Mouse (Mus musculus): Measurements from ENCODE around the gene Cadm1. TPM values are rescaled to one million over a fixed set of nuclear protein-coding genes. Genes with fewer than 3 reads are reported as not detected.

The Cadm1 gene
- polyA plus RNA-seq, 1 experiment from 2014 or later = 43.0 TPM

DNA sequence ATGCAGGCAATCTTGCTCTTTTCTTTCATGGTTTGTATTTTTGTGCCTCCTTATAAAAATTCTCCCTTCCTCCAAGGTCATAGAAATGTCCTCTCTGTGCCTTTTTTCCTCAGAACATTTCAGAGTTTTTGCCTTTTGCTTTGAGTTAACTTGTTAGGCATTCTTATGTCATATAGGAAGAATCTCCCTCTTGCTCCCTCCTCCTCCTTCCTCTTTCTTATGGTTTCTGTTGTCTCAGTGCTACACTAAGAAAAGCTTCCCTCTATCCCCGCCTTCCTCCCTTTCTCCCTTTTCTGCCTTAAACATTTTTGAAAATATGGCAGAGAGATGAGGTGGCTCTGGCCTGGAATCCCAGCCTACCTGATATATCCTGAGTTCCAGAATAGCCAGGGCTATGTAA is 98.6 kb downstream of the Cadm1 start:
- WGBS = 82% methylated on average over 1 of the region's 1 CpGs
- Histone ChIP-seq H3K27ac (ENCODE audit: low read length) (no peak overlapping the region), H3K4me3 (ENCODE audit: low read length) (no peak overlapping the region), H3K4me2 (ENCODE audit: low read depth, low read length) (no peak overlapping the region), H3K36me3 (ENCODE audit: control insufficient read depth, insufficient read depth, low read length) (no peaks in the 10 kb centered on the region), H3K4me1 (ENCODE audit: control insufficient read depth, insufficient read depth, low read length) (peaks cover 11% of the 10 kb centered on the region), H3K9ac (ENCODE audit: low read depth, low read length) (no peak overlapping the region), H3K9me3 (ENCODE audit: control insufficient read depth, low read length) (no peaks in the 10 kb centered on the region), H3K27me3 (replicated peaks; ENCODE audit: control insufficient read depth, insufficient read depth, low read length) (no peaks in the 10 kb centered on the region)
- ATAC-seq = no peak

- no peak overlapping the region for H3K4me3 ChIP-seq (ENCODE audit: low read length)
- H3K4me1 ChIP-seq (ENCODE audit: control insufficient read depth, insufficient read depth, low read length) = no peaks in the 10 kb centered on the region
- 54% methylated on average over 3 of the region's 3 CpGs for WGBS
- H3K27ac ChIP-seq (ENCODE audit: low read length) = no peak overlapping the region
- H3K4me2 ChIP-seq (ENCODE audit: low read depth, low read length) = no peak overlapping the region
- no peaks in the 10 kb centered on the region for H3K9me3 ChIP-seq (ENCODE audit: control insufficient read depth, low read length)
- H3K27me3 ChIP-seq (replicated peaks; ENCODE audit: control insufficient read depth, insufficient read depth, low read length) = no peaks in the 10 kb centered on the region
- no peaks in the 10 kb centered on the region for H3K36me3 ChIP-seq (ENCODE audit: control insufficient read depth, insufficient read depth, low read length)
- no peak for ATAC-seq
- H3K9ac ChIP-seq (ENCODE audit: low read depth, low read length) = no peak overlapping the region
These were observed 104.7 kb downstream of the Cadm1 start for GRCm38 (mm10) chr9:47634695-47635094.

GRCm38 (mm10) chr9:47642663-47643062 is 112.7 kb downstream of the Cadm1 start:
- Histone ChIP-seq H3K27ac (ENCODE audit: low read length) (no peak overlapping the region), H3K9ac (ENCODE audit: low read depth, low read length) (no peak overlapping the region), H3K27me3 (replicated peaks; ENCODE audit: control insufficient read depth, insufficient read depth, low read length) (no peaks in the 10 kb centered on the region), H3K9me3 (ENCODE audit: control insufficient read depth, low read length) (no peaks in the 10 kb centered on the region), H3K4me3 (ENCODE audit: low read length) (no peak overlapping the region), H3K4me1 (ENCODE audit: control insufficient read depth, insufficient read depth, low read length) (no peaks in the 10 kb centered on the region), H3K4me2 (ENCODE audit: low read depth, low read length) (no peak overlapping the region), H3K36me3 (ENCODE audit: control insufficient read depth, insufficient read depth, low read length) (no peaks in the 10 kb centered on the region)
- ATAC-seq = peak; percentile 74
- WGBS = 45% methylated on average over 4 of the region's 4 CpGs

DNA sequence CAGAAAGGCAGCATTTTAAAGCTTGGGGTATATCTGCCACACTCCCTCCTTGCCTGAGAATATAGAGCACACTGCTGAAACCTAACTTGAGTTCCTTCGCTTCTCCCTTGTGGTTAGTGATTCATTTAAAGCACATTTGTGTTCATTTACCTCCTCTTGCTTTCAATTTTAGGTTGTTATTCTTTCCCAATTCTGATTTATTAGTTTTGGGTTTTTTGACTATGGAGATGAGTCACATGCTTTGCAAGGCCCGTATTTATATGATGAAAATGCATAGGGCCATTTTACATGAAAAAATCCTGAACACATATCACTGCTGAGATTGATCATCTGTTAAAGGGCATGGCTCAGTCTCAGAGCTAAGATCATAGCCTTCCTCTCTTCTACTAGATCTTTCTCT is 115.1 kb downstream of the Cadm1 start:
- Histone ChIP-seq H3K27me3 (replicated peaks; ENCODE audit: control insufficient read depth, insufficient read depth, low read length) (no peaks in the 10 kb centered on the region; the same call in 1 of the 2 replicates), H3K36me3 (ENCODE audit: control insufficient read depth, insufficient read depth, low read length) (no peaks in the 10 kb centered on the region), H3K4me2 (ENCODE audit: low read depth, low read length) (no peak overlapping the region), H3K9me3 (ENCODE audit: control insufficient read depth, low read length) (no peaks in the 10 kb centered on the region), H3K4me3 (ENCODE audit: low read length) (no peak overlapping the region), H3K9ac (ENCODE audit: low read depth, low read length) (no peak overlapping the region), H3K27ac (ENCODE audit: low read length) (no peak overlapping the region), H3K4me1 (ENCODE audit: control insufficient read depth, insufficient read depth, low read length) (no peaks in the 10 kb centered on the region)
- WGBS = 89% methylated on average over 2 of the region's 2 CpGs
- no peak for ATAC-seq

DNA sequence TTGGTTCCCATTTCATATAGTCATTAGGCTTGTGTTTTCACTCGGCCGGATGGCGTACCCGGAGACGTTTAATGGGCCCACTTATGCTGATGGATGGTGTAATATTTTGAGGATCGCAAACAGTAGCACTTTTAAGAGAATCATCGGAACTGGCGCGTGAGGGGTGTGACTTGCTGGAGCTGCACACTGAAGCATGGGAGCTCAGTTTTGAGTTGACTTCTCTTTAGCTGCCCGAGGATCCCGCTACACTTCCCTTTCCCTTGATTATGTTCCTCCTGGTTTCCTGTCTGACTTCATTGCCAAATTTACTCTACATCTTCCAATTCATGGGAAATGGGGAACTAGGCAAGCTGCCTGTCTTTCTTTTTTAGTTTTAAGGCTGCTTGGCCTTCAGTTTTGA is 121.5 kb downstream of the Cadm1 start:
- WGBS = 71% methylated on average over 11 of the region's 11 CpGs
- H3K4me2 ChIP-seq (ENCODE audit: low read depth, low read length) = no peak overlapping the region
- ATAC-seq = no peak
- no peaks in the 10 kb centered on the region for H3K36me3 ChIP-seq (ENCODE audit: control insufficient read depth, insufficient read depth, low read length)
- no peak overlapping the region for H3K27ac ChIP-seq (ENCODE audit: low read length)
- no peaks in the 10 kb centered on the region; the same call in 1 of the 2 replicates for H3K27me3 ChIP-seq (replicated peaks; ENCODE audit: control insufficient read depth, insufficient read depth, low read length)
- no peak overlapping the region for H3K4me3 ChIP-seq (ENCODE audit: low read length)
- H3K9me3 ChIP-seq (ENCODE audit: control insufficient read depth, low read length) = no peaks in the 10 kb centered on the region
- no peak overlapping the region for H3K9ac ChIP-seq (ENCODE audit: low read depth, low read length)
- no peaks in the 10 kb centered on the region for H3K4me1 ChIP-seq (ENCODE audit: control insufficient read depth, insufficient read depth, low read length)

DNA sequence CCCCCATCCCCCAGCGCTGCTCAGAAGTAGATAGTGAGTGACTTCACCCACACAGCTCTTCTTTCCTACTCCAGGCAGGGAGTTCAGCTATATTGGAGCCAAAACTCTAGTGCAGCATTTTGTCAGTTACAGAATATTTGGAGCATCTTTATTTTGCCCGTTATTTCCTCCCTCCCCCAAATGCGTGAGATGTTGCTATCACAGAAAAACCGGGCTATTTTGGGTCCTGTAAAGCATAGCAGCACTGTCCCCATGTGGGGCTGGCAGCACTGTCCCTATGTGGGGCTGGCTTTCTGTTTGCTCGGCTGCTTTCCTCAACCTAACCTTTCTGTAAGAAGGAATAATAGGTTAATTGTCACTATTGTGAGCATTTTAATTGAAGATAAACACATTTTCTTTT is 122.2 kb downstream of the Cadm1 start:
- no peak overlapping the region for H3K27ac ChIP-seq (ENCODE audit: low read length)
- no peak overlapping the region for H3K9ac ChIP-seq (ENCODE audit: low read depth, low read length)
- no peaks in the 10 kb centered on the region for H3K36me3 ChIP-seq (ENCODE audit: control insufficient read depth, insufficient read depth, low read length)
- ATAC-seq = no peak
- H3K4me3 ChIP-seq (ENCODE audit: low read length) = no peak overlapping the region
- H3K4me1 ChIP-seq (ENCODE audit: control insufficient read depth, insufficient read depth, low read length) = no peaks in the 10 kb centered on the region
- H3K27me3 ChIP-seq (replicated peaks; ENCODE audit: control insufficient read depth, insufficient read depth, low read length) = no peaks in the 10 kb centered on the region; the same call in 1 of the 2 replicates
- H3K4me2 ChIP-seq (ENCODE audit: low read depth, low read length) = no peak overlapping the region
- no peaks in the 10 kb centered on the region for H3K9me3 ChIP-seq (ENCODE audit: control insufficient read depth, low read length)
- WGBS = 76% methylated on average over 5 of the region's 5 CpGs

DNA sequence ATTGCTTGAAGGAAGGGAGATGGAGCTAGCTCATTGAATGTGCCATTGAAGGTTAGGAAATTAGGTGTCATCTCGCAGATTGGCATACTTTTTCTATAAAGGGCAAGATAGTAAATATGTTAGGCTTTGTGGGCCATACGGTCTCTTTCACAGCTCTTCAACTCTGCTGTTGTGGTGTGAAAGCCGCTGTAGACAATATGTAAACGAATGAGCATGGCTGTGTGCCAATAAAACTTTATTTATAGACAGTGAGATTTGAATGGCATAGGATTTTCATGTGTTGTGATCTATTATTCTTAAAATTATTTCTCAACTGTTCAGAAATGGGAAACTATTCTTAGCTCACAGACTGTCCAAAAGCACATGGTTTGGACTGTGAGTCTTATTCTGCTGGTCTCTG is 123.0 kb downstream of the Cadm1 start:
- 75% methylated on average over 4 of the region's 4 CpGs for WGBS
- ATAC-seq = no peak
- H3K4me3 ChIP-seq (ENCODE audit: low read length) = no peak overlapping the region
- H3K4me1 ChIP-seq (ENCODE audit: control insufficient read depth, insufficient read depth, low read length) = no peaks in the 10 kb centered on the region
- no peaks in the 10 kb centered on the region; the same call in 1 of the 2 replicates for H3K27me3 ChIP-seq (replicated peaks; ENCODE audit: control insufficient read depth, insufficient read depth, low read length)
- no peaks in the 10 kb centered on the region for H3K36me3 ChIP-seq (ENCODE audit: control insufficient read depth, insufficient read depth, low read length)
- no peak overlapping the region for H3K9ac ChIP-seq (ENCODE audit: low read depth, low read length)
- no peaks in the 10 kb centered on the region for H3K9me3 ChIP-seq (ENCODE audit: control insufficient read depth, low read length)
- H3K27ac ChIP-seq (ENCODE audit: low read length) = no peak overlapping the region
- H3K4me2 ChIP-seq (ENCODE audit: low read depth, low read length) = no peak overlapping the region

- Histone ChIP-seq H3K4me1 (ENCODE audit: control insufficient read depth, insufficient read depth, low read length) (no peaks in the 10 kb centered on the region), H3K4me2 (ENCODE audit: low read depth, low read length) (no peak overlapping the region), H3K27ac (ENCODE audit: low read length) (no peak overlapping the region), H3K9ac (ENCODE audit: low read depth, low read length) (no peak overlapping the region), H3K36me3 (ENCODE audit: control insufficient read depth, insufficient read depth, low read length) (no peaks in the 10 kb centered on the region), H3K9me3 (ENCODE audit: control insufficient read depth, low read length) (no peaks in the 10 kb centered on the region), H3K27me3 (replicated peaks; ENCODE audit: control insufficient read depth, insufficient read depth, low read length) (no peaks in the 10 kb centered on the region), H3K4me3 (ENCODE audit: low read length) (no peak overlapping the region)
- 78% methylated on average over 6 of the region's 6 CpGs for WGBS
- ATAC-seq = no peak
These were observed 129.6 kb downstream of the Cadm1 start for GRCm38 (mm10) chr9:47659366-47660090.

DNA sequence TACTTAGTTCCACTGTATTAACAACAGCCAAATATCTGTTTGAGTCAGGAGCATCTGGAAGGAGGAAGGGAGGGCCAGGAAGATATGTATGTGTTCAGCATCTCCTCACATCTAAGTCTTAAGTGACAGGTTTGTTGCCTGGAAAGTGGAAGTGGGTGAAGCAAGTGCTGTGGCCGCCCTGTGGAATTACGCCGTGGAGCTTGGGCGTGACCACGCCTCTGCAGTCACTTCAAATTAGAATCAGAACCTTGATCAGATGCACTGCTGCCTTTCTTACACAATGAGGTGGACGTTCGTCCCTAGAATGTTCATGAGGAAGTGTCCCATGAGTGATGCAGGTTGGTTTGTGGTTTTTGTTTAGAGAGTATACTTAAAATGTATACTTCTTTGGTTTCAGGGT is 131.6 kb downstream of the Cadm1 start:
- ATAC-seq = no peak
- H3K27me3 ChIP-seq (replicated peaks; ENCODE audit: control insufficient read depth, insufficient read depth, low read length) = no peaks in the 10 kb centered on the region
- H3K4me2 ChIP-seq (ENCODE audit: low read depth, low read length) = no peak overlapping the region
- H3K9me3 ChIP-seq (ENCODE audit: control insufficient read depth, low read length) = no peaks in the 10 kb centered on the region
- no peak overlapping the region for H3K4me3 ChIP-seq (ENCODE audit: low read length)
- 83% methylated on average over 7 of the region's 7 CpGs for WGBS
- H3K27ac ChIP-seq (ENCODE audit: low read length) = no peak overlapping the region
- H3K36me3 ChIP-seq (ENCODE audit: control insufficient read depth, insufficient read depth, low read length) = no peaks in the 10 kb centered on the region
- no peak overlapping the region for H3K9ac ChIP-seq (ENCODE audit: low read depth, low read length)
- H3K4me1 ChIP-seq (ENCODE audit: control insufficient read depth, insufficient read depth, low read length) = no peaks in the 10 kb centered on the region

DNA sequence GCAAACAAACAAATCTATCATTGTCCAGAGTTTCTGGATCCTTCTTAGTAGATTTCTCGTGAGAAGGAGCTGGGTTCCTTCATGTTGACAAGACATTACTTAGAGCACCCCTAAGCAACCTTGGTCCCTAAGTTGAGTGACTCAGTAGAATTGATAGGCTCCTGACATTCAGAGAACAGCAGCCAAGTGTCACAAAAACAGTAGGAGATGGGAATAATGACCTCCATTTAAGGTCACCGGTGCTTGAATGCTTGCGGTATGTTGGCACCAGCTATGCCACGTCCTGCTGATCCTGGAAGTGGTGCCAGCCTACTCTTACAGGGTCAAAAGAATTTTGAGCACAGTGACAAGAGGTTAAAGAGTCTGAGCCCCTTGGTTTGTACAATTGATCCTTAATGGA is 139.2 kb downstream of the Cadm1 start:
- ATAC-seq = no peak
- WGBS = 71% methylated on average over 4 of the region's 4 CpGs
- H3K4me3 ChIP-seq (ENCODE audit: low read length) = no peak overlapping the region

More for the DNA sequence above, 139.2 kb downstream of the Cadm1 start:
- Histone ChIP-seq H3K4me1 (ENCODE audit: control insufficient read depth, insufficient read depth, low read length) (no peaks in the 10 kb centered on the region), H3K4me2 (ENCODE audit: low read depth, low read length) (no peak overlapping the region), H3K9me3 (ENCODE audit: control insufficient read depth, low read length) (no peaks in the 10 kb centered on the region), H3K9ac (ENCODE audit: low read depth, low read length) (no peak overlapping the region), H3K27ac (ENCODE audit: low read length) (no peak overlapping the region), H3K36me3 (ENCODE audit: control insufficient read depth, insufficient read depth, low read length) (no peaks in the 10 kb centered on the region), H3K27me3 (replicated peaks; ENCODE audit: control insufficient read depth, insufficient read depth, low read length) (no peaks in the 10 kb centered on the region)

All from intestine, embryonic 16.5 days (tissue).